In genomic region chr13:16017338-16017737, GRCm38 (mm10) we compare ENCODE assay signal across 7 mouse cellular contexts. TPM values are rescaled to one million over a fixed set of nuclear protein-coding genes. Genes with fewer than 3 reads are reported as not detected.
DNase-seq lines count a peak whose midpoint lies in the region; ATAC-seq and TF ChIP-seq lines count a peak whose summit lies in the region.

No protein-coding gene starts in this region.

- TF ChIP-seq CTCF in lung, postnatal 0 days (IDR thresholded peaks at IDR 0.05): no peak
- TF ChIP-seq CTCF in small intestine, adult 2 months (IDR thresholded peaks at IDR 0.05; ENCODE audit: extremely low read depth, insufficient read length, insufficient replicate concordance, low read depth, low read length): no peak

- H3K27me3 ChIP-seq in lung, postnatal 0 days (replicated peaks; ENCODE audit: insufficient read depth, low read length): no peaks in the 10 kb centered on the region
- peaks cover 11% of the 10 kb centered on the region for H3K27me3 ChIP-seq in forebrain, embryonic 11.5 days (ENCODE audit: control insufficient read depth, insufficient read depth, low read length)
- H3K27me3 ChIP-seq in limb, embryonic 13.5 days: peaks cover 30% of the 10 kb centered on the region
- peaks cover 5% of the 10 kb centered on the region; the same call in 1 of the 2 replicates for H3K27me3 ChIP-seq in small intestine, adult 2 months (ENCODE audit: control insufficient read depth, insufficient read depth, low read length)

- under 1% methylated on average over 19 of the region's 20 CpGs for WGBS in lung, postnatal 0 days
- WGBS in forebrain, embryonic 11.5 days: under 1% methylated on average over 20 of the region's 20 CpGs
- 1% methylated on average over 20 of the region's 20 CpGs for WGBS in limb, embryonic 13.5 days
- WGBS in small intestine, adult 2 months: 3% methylated on average over 20 of the region's 20 CpGs

- peaks cover 7% of the 10 kb centered on the region; the same call in 1 of the 2 replicates for H3K4me1 ChIP-seq in lung, postnatal 0 days (ENCODE audit: insufficient read depth, low read depth, low read length)
- H3K4me1 ChIP-seq in forebrain, embryonic 11.5 days (replicated peaks; ENCODE audit: control insufficient read depth, insufficient read depth, low read length): 0 out of 2 replicates have a peak, but pooled peaks cover 2% of the 10 kb centered on the region
- peaks cover 34% of the 10 kb centered on the region for H3K4me1 ChIP-seq in limb, embryonic 13.5 days
- 0 out of 2 replicates have a peak, but pooled peaks cover 3% of the 10 kb centered on the region for H3K4me1 ChIP-seq in small intestine, adult 2 months (ENCODE audit: control insufficient read depth, insufficient read depth, insufficient read length, low read length)

- no peak overlapping the region for H3K27ac ChIP-seq in lung, postnatal 0 days (ENCODE audit: low read length)
- H3K27ac ChIP-seq in forebrain, embryonic 11.5 days (ENCODE audit: low read depth, low read length): no peak overlapping the region
- H3K27ac ChIP-seq in limb, embryonic 13.5 days: peak overlapping the region; percentile 33; the same call in 1 of the 2 replicates
- no peak overlapping the region for H3K27ac ChIP-seq in small intestine, adult 2 months (ENCODE audit: insufficient read depth, low read depth, low read length)

- peak overlapping the region; percentile 73 for H3K4me2 ChIP-seq in lung, postnatal 0 days (replicated peaks; ENCODE audit: low read depth, low read length)
- H3K4me2 ChIP-seq in forebrain, embryonic 11.5 days (ENCODE audit: low read depth, low read length, severe bottlenecking): peak overlapping the region; percentile 67
- peak overlapping the region; percentile 75 for H3K4me2 ChIP-seq in limb, embryonic 13.5 days (replicated peaks)

- no peaks in the 10 kb centered on the region for H3K9me3 ChIP-seq in lung, postnatal 0 days (ENCODE audit: low read length)
- H3K9me3 ChIP-seq in forebrain, embryonic 11.5 days (ENCODE audit: control insufficient read depth, low read length): no peaks in the 10 kb centered on the region
- H3K9me3 ChIP-seq in limb, embryonic 13.5 days: no peaks in the 10 kb centered on the region

- peak overlapping the region; percentile 35 for H3K4me3 ChIP-seq in lung, postnatal 0 days (ENCODE audit: low read depth, low read length)
- peak overlapping the region; percentile 32 for H3K4me3 ChIP-seq in forebrain, embryonic 11.5 days (ENCODE audit: low read depth, low read length)
- H3K4me3 ChIP-seq in limb, embryonic 13.5 days: peak overlapping the region; percentile 51
- H3K4me3 ChIP-seq in small intestine, adult 2 months (ENCODE audit: low read depth, low read length): peak overlapping the region; percentile 49

- H3K36me3 ChIP-seq in lung, postnatal 0 days (ENCODE audit: insufficient read depth, low read length): no peaks in the 10 kb centered on the region
- no peaks in the 10 kb centered on the region for H3K36me3 ChIP-seq in forebrain, embryonic 11.5 days (ENCODE audit: control insufficient read depth, insufficient read depth, low read length)
- H3K36me3 ChIP-seq in limb, embryonic 13.5 days: no peaks in the 10 kb centered on the region
- no peaks in the 10 kb centered on the region for H3K36me3 ChIP-seq in small intestine, adult 2 months (ENCODE audit: control insufficient read depth, insufficient read depth, low read length)

- no peak for ATAC-seq in lung, postnatal 0 days
- 0 out of 2 replicates have a peak, but pooled peaks have one; percentile 15 for ATAC-seq in forebrain, embryonic 11.5 days (replicated peaks; ENCODE audit: low FRiP score)
- ATAC-seq in limb, embryonic 13.5 days (ENCODE audit: low FRiP score, low read depth): no peak
- ATAC-seq in inflammation-experienced regulatory T-cells, adult 6 months: no peak

- DNase-seq in lung, postnatal 0 days (ENCODE audit: low spot score): no peak
- no peak for DNase-seq in lung, adult 18-20 months
- DNase-seq in forebrain, embryonic 11.5 days (ENCODE audit: low spot score): peak; percentile 57
- DNase-seq in spleen, adult 18-20 months: no peak

- TF ChIP-seq EP300 in lung, postnatal 0 days (IDR thresholded peaks at IDR 0.05): no peak

- TF ChIP-seq POLR2A in small intestine, adult 2 months (IDR thresholded peaks at IDR 0.05; ENCODE audit: low read depth, low read length): no peak

- peak overlapping the region; percentile 16; the same call in 1 of the 2 replicates for H3K9ac ChIP-seq in lung, postnatal 0 days (replicated peaks; ENCODE audit: low read depth)
- H3K9ac ChIP-seq in forebrain, embryonic 11.5 days (ENCODE audit: low read length): peak overlapping the region; percentile 27
- peak overlapping the region; percentile 69 for H3K9ac ChIP-seq in limb, embryonic 13.5 days

RNA-seq across cellular contexts. Expression of gene Inhba, which starts 5.7 kb away (rescaled TPM):
- 1.1 and 2.5 TPM in 2 replicates for polyA plus RNA-seq in lung, postnatal 0 days (2015; fragmentation: Nextera tagmentation; extraction: Ambion mirVana)
- polyA plus RNA-seq in forebrain, embryonic 11.5 days (2014; fragmentation: Nextera tagmentation; extraction: Ambion mirVana): 0.23 and 0.77 TPM in 2 replicates
- polyA plus RNA-seq in limb, embryonic 13.5 days (2015; fragmentation: Nextera tagmentation; extraction: Ambion mirVana): 13.8 and 15.8 TPM in 2 replicates
- 0.48 and 0.70 TPM in 2 replicates for polyA plus RNA-seq in small intestine, adult 2 months (2012; rRNA removed)
- polyA plus RNA-seq in inflammation-experienced regulatory T-cells, adult 6 months (2017; shearing (Covaris generic)): under 1 TPM in 1 of 3 experiments, not detected in 2; 0.38 TPM

Comparison
In these comparisons a context has a peak if more than half of its experiments do, and no peak if none do; other contexts are left out.
1. H3K9ac ChIP-seq: peak in every context shown above with its lines; median percentile 69 in limb, embryonic 13.5 days; 27 in forebrain, embryonic 11.5 days; 16 in lung, postnatal 0 days.